Mouse (Mus musculus) Patski (cell line): ENCODE data around the gene Rab12. TPM values are rescaled to one million over a fixed set of nuclear protein-coding genes. Genes with fewer than 3 reads are reported as not detected.

Experiments used
- ATAC-seq: fragments of 100-300 bp; one replicate; pipeline ENCODE4 v1.8.0; 2021
- CTCF ChIA-PET: fragments of 350-600 bp; sonication (Branson Sonifier 250); formaldehyde crosslinking; loops from one replicate; lab custom pipeline; 2022; ENCODE audit warnings: inconsistent platforms; lab: Charles Lee
- POLR2A ChIA-PET: fragments of 350-600 bp; sonication (Branson Sonifier 250); formaldehyde crosslinking; loops from one replicate; lab custom pipeline; 2022; ENCODE audit warnings: antibody characterized with exemption, inconsistent platforms; lab: Charles Lee
- DNase-seq: peaks from one replicate; pipeline ENCODE4 v3.0.0-alpha.2; 2011; ENCODE audit warnings: low read depth, low spot score
- H3K27me3 ChIP-seq: fragments of 371-371 bp; one replicate; pipeline ENCODE4 v1.5.1; 2021
- CTCF ChIP-seq: fragments of 100-300 bp; IDR thresholded peaks from one replicate; pipeline ENCODE4 v1.5.1; 2021
- in situ Hi-C: fragments of 300-500 bp; cut with MboI; formaldehyde crosslinking; loops from 3 replicates; pipeline ENCODE4 v1.11.1; 2018; ENCODE audit warnings: low pct_unique_long_range_greater_than_20kb, mixed read lengths
- polyA plus RNA-seq: library from polyadenylated mRNA; unstranded; gene quantifications from one replicate; pipeline ENCODE4 v1.2.3, GENCODE M21; 2021

Gene Rab12
- polyA plus RNA-seq, 1 experiment from 2014 or later, result 79.8 TPM

GRCm38 (mm10) chr17:66480491-66481278, 38.8 kb downstream of the Rab12 start:
- no peaks in the 10 kb centered on the region for H3K27me3 ChIP-seq
- ChIA-PET POLR2A (interaction anchor here (0.5 to 0.6 kb wide), 2 partner anchors 246 to 357 kb away, joined by 5 read pairs; no protein-coding TSS in a partner anchor), CTCF (no interaction called here)
- ATAC-seq (no peak), DNase-seq (no peak)
- in situ Hi-C loops, result loop anchor here (10.0 kb wide), 1 partner anchor 326 kb away; no protein-coding TSS in a partner anchor
- no peak for TF ChIP-seq CTCF

- DNase-seq, result no peak
- TF ChIP-seq CTCF, result no peak
- ChIA-PET POLR2A (interaction anchor here (0.5 to 0.6 kb wide), 3 partner anchors 10 to 356 kb away, joined by 3 to 5 read pairs (median 5); no protein-coding TSS in a partner anchor), CTCF (interaction anchor here (1.1 kb wide), 1 partner anchor 34 kb away, joined by 3 read pairs; no protein-coding TSS in a partner anchor)
- in situ Hi-C loops, result loop anchor here (10.0 kb wide), 1 partner anchor 325 kb away; no protein-coding TSS in a partner anchor
- no peaks in the 10 kb centered on the region for H3K27me3 ChIP-seq
- no peak for ATAC-seq
Observed at GRCm38 (mm10) chr17:66479813-66480490, 39.6 kb downstream of the Rab12 start.

- TF ChIP-seq CTCF, result no peak
- DNase-seq (no peak), ATAC-seq (no peak)
- ChIA-PET POLR2A (interaction anchor here (0.6 kb wide), 1 partner anchor 11 kb away, joined by 3 read pairs; no protein-coding TSS in a partner anchor), CTCF (interaction anchor here (1.1 kb wide), 1 partner anchor 33 kb away, joined by 3 read pairs; no protein-coding TSS in a partner anchor)
- no peaks in the 10 kb centered on the region for H3K27me3 ChIP-seq
- in situ Hi-C loops, result no loop called here
Observed at GRCm38 (mm10) chr17:66479311-66479710, 40.2 kb downstream of the Rab12 start.

- in situ Hi-C loops, result no loop called here
- ChIA-PET POLR2A (no interaction called here), CTCF (no interaction called here)
Observed at GRCm38 (mm10) chr17:66473205-66473604, 46.3 kb downstream of the Rab12 start.

GRCm38 (mm10) chr17:66471775-66472174, 47.8 kb downstream of the Rab12 start:
- POLR2A ChIA-PET, result no interaction called here
- CTCF ChIA-PET, result interaction anchor here (1.1 kb wide), 1 partner anchor 11 kb away, joined by 5 read pairs; no protein-coding TSS in a partner anchor
- no peak for TF ChIP-seq CTCF
- DNase-seq, result no peak
- in situ Hi-C loops, result no loop called here
- ATAC-seq, result no peak
- H3K27me3 ChIP-seq, result no peaks in the 10 kb centered on the region

More at GRCm38 (mm10) chr17:66473205-66473604, 46.3 kb downstream of the Rab12 start:
- no peak for TF ChIP-seq CTCF
- no peaks in the 10 kb centered on the region for H3K27me3 ChIP-seq
- no peak for ATAC-seq
- DNase-seq, result no peak

- in situ Hi-C loops, result no loop called here
- CTCF ChIA-PET, result interaction anchor here (1.1 kb wide), 1 partner anchor 12 kb away, joined by 5 read pairs; no protein-coding TSS in a partner anchor
Observed at GRCm38 (mm10) chr17:66471252-66471651, 48.3 kb downstream of the Rab12 start.

GRCm38 (mm10) chr17:66470020-66470419, 49.5 kb downstream of the Rab12 start:
- no peak for TF ChIP-seq CTCF
- ATAC-seq (no peak), DNase-seq (no peak)
- ChIA-PET CTCF (interaction anchor here (0.8 to 0.9 kb wide), 2 partner anchors 14 to 235 kb away, joined by 3 to 4 read pairs; no protein-coding TSS in a partner anchor), POLR2A (no interaction called here)
- in situ Hi-C loops, result no loop called here
- no peaks in the 10 kb centered on the region for H3K27me3 ChIP-seq

More at GRCm38 (mm10) chr17:66471252-66471651, 48.3 kb downstream of the Rab12 start:
- no peak for TF ChIP-seq CTCF
- ATAC-seq (no peak), DNase-seq (no peak)
- H3K27me3 ChIP-seq, result no peaks in the 10 kb centered on the region
- POLR2A ChIA-PET, result no interaction called here

- CTCF ChIA-PET, result interaction anchor here (1.2 to 1.8 kb wide), 3 partner anchors 8 to 236 kb away, joined by 3 to 4 read pairs (median 4); no protein-coding TSS in a partner anchor
- TF ChIP-seq CTCF, result no peak
- ATAC-seq (no peak), DNase-seq (no peak)
- in situ Hi-C loops, result loop anchor here (5.0 kb wide), 1 partner anchor 220 kb away; no protein-coding TSS in a partner anchor
- POLR2A ChIA-PET, result no interaction called here
- H3K27me3 ChIP-seq, result no peaks in the 10 kb centered on the region
Observed at GRCm38 (mm10) chr17:66457278-66457677, 62.3 kb downstream of the Rab12 start.

- peak; percentile 22 for ATAC-seq
- no peak for DNase-seq
- POLR2A ChIA-PET, result no interaction called here
- in situ Hi-C loops, result no loop called here
- CTCF ChIA-PET, result interaction anchor here (0.6 to 1.4 kb wide), 5 partner anchors 37 to 238 kb away, joined by 3 read pairs; no protein-coding TSS in a partner anchor
- peak; percentile 86 for TF ChIP-seq CTCF
- no peaks in the 10 kb centered on the region for H3K27me3 ChIP-seq
Observed at GRCm38 (mm10) chr17:66451143-66451542, 68.4 kb downstream of the Rab12 start.

- H3K27me3 ChIP-seq, result no peaks in the 10 kb centered on the region
- ATAC-seq (no peak), DNase-seq (no peak)
- ChIA-PET POLR2A (interaction anchor here (1.2 kb wide), 1 partner anchor 111 kb away, joined by 3 read pairs; no protein-coding TSS in a partner anchor), CTCF (interaction anchor here (0.6 to 1.7 kb wide), 7 partner anchors 37 to 238 kb away, joined by 3 to 5 read pairs (median 3); no protein-coding TSS in a partner anchor)
- TF ChIP-seq CTCF, result no peak
- in situ Hi-C loops, result no loop called here
Observed at GRCm38 (mm10) chr17:66450526-66451070, 68.9 kb downstream of the Rab12 start.
